Mouse (Mus musculus): ENCODE results near the gene Glul. TPM values are rescaled to one million over a fixed set of nuclear protein-coding genes. Genes with fewer than 3 reads are reported as not detected.

Gene Glul
- polyA plus RNA-seq, 1 experiment, result 168 TPM

- Histone ChIP-seq H3K4me3 (ENCODE audit: extremely low read depth, insufficient read depth, insufficient read length) (no peak overlapping the region), H3K27me3 (ENCODE audit: control insufficient read depth, insufficient read depth, low read length) (no peaks in the 10 kb centered on the region), H3K4me1 (ENCODE audit: control insufficient read depth, insufficient read depth, insufficient read length) (no peaks in the 10 kb centered on the region), H3K27ac (ENCODE audit: insufficient read depth, low read length) (no peak overlapping the region), H3K36me3 (ENCODE audit: control insufficient read depth, insufficient read depth, low read length) (no peaks in the 10 kb centered on the region)
- TF ChIP-seq POLR2A (IDR thresholded peaks at IDR 0.05; ENCODE audit: low read depth, low read length) (no peak), CTCF (IDR thresholded peaks at IDR 0.05; ENCODE audit: extremely low read depth, insufficient read depth, insufficient read length, insufficient replicate concordance) (no peak)
- no peak for DNase-seq (ENCODE audit: low read depth in 1 of 2, low spot score in 2 of 2)
- 81% methylated on average over 1 of the region's 1 CpGs for WGBS
Measured at GRCm38 (mm10) chr1:153957850-153958249, 58.1 kb downstream of the Glul start.

Other genes with a start within 250 kb of the Glul start
- 0.02 TPM in 2 replicates for gene Rgs8, start 246.9 kb upstream of the Glul start, polyA plus RNA-seq (2012; rRNA removed)
- gene Rgs16, start 159.6 kb upstream of the Glul start, polyA plus RNA-seq (2012; rRNA removed), result 0.88 and 1.2 TPM in 2 replicates
- 5.1 and 7.0 TPM in 2 replicates for gene Rnasel, start 150.5 kb upstream of the Glul start, polyA plus RNA-seq (2012; rRNA removed)
- gene Rgsl1, start 55.8 kb upstream of the Glul start, polyA plus RNA-seq (2012; rRNA removed), result not detected in 2 replicates
- gene Teddm1b, start 25.6 kb upstream of the Glul start, polyA plus RNA-seq (2012; rRNA removed), result not detected in 2 replicates
- not detected in 2 replicates for gene Teddm1a, start 8.2 kb upstream of the Glul start, polyA plus RNA-seq (2012; rRNA removed)
- gene Teddm2, start 284 bp downstream of the Glul start, polyA plus RNA-seq (2012; rRNA removed), result 0.32 and 0.43 TPM in 2 replicates